Mouse (Mus musculus) CH12.LX (cell line): Measurements from ENCODE around the gene Zbed4. TPM values are rescaled to one million over a fixed set of nuclear protein-coding genes. Genes with fewer than 3 reads are reported as not detected.
"Not testable (repeated sequence)": the region's sequence is repeated elsewhere in the genome, so short reads cannot be mapped to it uniquely, and the experiment has no call there.

Experiments used
- DNase-seq: peaks from one replicate; pipeline ENCODE4 v3.0.0-alpha.2; 2013; ENCODE audit errors: extremely low read depth
- H3K27ac ChIP-seq: 2 replicates; pipeline ENCODE4 v1.5.1; 2012; ENCODE audit warnings: low read depth, mild to moderate bottlenecking, control low read depth, moderate library complexity; ENCODE audit not compliant: insufficient read depth
- H3K27me3 ChIP-seq: replicated peaks from 2 replicates; pipeline ENCODE3; 2012; ENCODE audit warnings: inconsistent platforms
- H3K36me3 ChIP-seq, 2 experiments: replicated peaks in 1 of 2; 2 replicates each; pipeline versions ENCODE3 to v1.6.1; 2012; ENCODE audit warnings: inconsistent platforms in 1 of 2, low read length in 1 of 2, mild to moderate bottlenecking in 1 of 2, mixed read lengths in 1 of 2, moderate library complexity in 1 of 2; ENCODE audit not compliant: control insufficient read depth in 1 of 2, insufficient read depth in 1 of 2
- H3K4me1 ChIP-seq, 2 experiments: 2 replicates each; pipeline ENCODE4 v1.6.1; 2012; ENCODE audit warnings: inconsistent platforms in 1 of 2, moderate library complexity in 1 of 2; ENCODE audit not compliant: insufficient read depth in 2 of 2, control insufficient read depth in 1 of 2
- H3K4me2 ChIP-seq: 2 replicates; pipeline ENCODE4 v1.6.1; 2012; ENCODE audit warnings: low read depth, mild to moderate bottlenecking, control low read depth; ENCODE audit not compliant: poor library complexity, insufficient read depth, severe bottlenecking
- H3K4me3 ChIP-seq, 3 experiments: fragments of 150-350 bp in 1 of 3; sonication (generic) in 1 of 3; replicated peaks in 1 of 3; 2 replicates each; pipeline versions ENCODE3 to v1.5.1; 2011 to 2012; ENCODE audit warnings: low read depth in 2 of 3, low read length in 2 of 3, mild to moderate bottlenecking in 2 of 3, moderate library complexity in 2 of 3, control low read depth in 1 of 3, improper control_type of control experiment in 1 of 3, inconsistent platforms in 1 of 3, mixed read lengths in 1 of 3; ENCODE audit not compliant: poor library complexity in 1 of 3
- H3K79me2 ChIP-seq: replicated peaks from 2 replicates; pipeline ENCODE4 v1.6.1; 2012; ENCODE audit warnings: mild to moderate bottlenecking, moderate library complexity; ENCODE audit not compliant: control insufficient read depth, poor library complexity, insufficient read depth, severe bottlenecking; ENCODE audit errors: extremely low read depth
- H3K9ac ChIP-seq: 2 replicates; pipeline ENCODE4 v1.6.1; 2012; ENCODE audit warnings: low read depth, mild to moderate bottlenecking, control low read depth, moderate library complexity; ENCODE audit not compliant: insufficient read depth
- H3K9me3 ChIP-seq: replicated peaks from 2 replicates; pipeline ENCODE3; 2012; ENCODE audit warnings: low read length, inconsistent platforms, mixed read lengths
- CHD1 ChIP-seq: IDR thresholded peaks from 2 replicates; pipeline ENCODE4 v1.6.1; 2012; ENCODE audit warnings: low read depth, low read length, improper control_type of control experiment, inconsistent platforms
- CHD2 ChIP-seq: IDR thresholded peaks from 2 replicates; pipeline ENCODE4 v1.6.1; 2011; ENCODE audit warnings: low read length, improper control_type of control experiment
- CTCF ChIP-seq, 2 experiments: IDR thresholded peaks in 1 of 2; conservative IDR thresholded peaks in 1 of 2; 2 replicates each; pipeline ENCODE4 v1.5.1; 2011 to 2012; ENCODE audit warnings: low read depth in 2 of 2, low read length in 2 of 2, improper control_type of control experiment in 1 of 2, inconsistent platforms in 1 of 2, mild to moderate bottlenecking in 1 of 2, moderate library complexity in 1 of 2
- E2F4 ChIP-seq: IDR thresholded peaks from 2 replicates; pipeline ENCODE4 v1.6.1; 2011; ENCODE audit warnings: low read depth, low read length, improper control_type of control experiment; ENCODE audit not compliant: insufficient replicate concordance
- ETS1 ChIP-seq: conservative IDR thresholded peaks from 2 replicates; pipeline ENCODE4 v1.6.1; 2012; ENCODE audit warnings: low read depth, mild to moderate bottlenecking, inconsistent platforms, low read length, improper control_type of control experiment, moderate library complexity
- HCFC1 ChIP-seq: IDR thresholded peaks from 2 replicates; pipeline ENCODE4 v1.6.1; 2012; ENCODE audit warnings: low read depth, mild to moderate bottlenecking, inconsistent platforms, low read length, improper control_type of control experiment
- IRF4 ChIP-seq: IDR thresholded peaks from 2 replicates; pipeline ENCODE4 v1.6.1; 2014; ENCODE audit warnings: low read depth, mild to moderate bottlenecking, inconsistent platforms, low read length, improper control_type of control experiment
- KAT2A ChIP-seq: IDR thresholded peaks from 2 replicates; pipeline ENCODE4 v1.6.1; 2012; ENCODE audit warnings: low read length, improper control_type of control experiment, inconsistent platforms; ENCODE audit not compliant: insufficient replicate concordance
- MAFK ChIP-seq: IDR thresholded peaks from 2 replicates; pipeline ENCODE4 v1.6.1; 2011; ENCODE audit warnings: low read length, improper control_type of control experiment; ENCODE audit not compliant: insufficient replicate concordance
- MAX ChIP-seq: IDR thresholded peaks from 2 replicates; pipeline ENCODE4 v1.6.1; 2011; ENCODE audit warnings: low read length, improper control_type of control experiment
- MAZ ChIP-seq: IDR thresholded peaks from 2 replicates; pipeline ENCODE4 v1.6.1; 2012; ENCODE audit warnings: low read depth, mild to moderate bottlenecking, inconsistent platforms, low read length, improper control_type of control experiment, moderate library complexity
- MEF2A ChIP-seq: IDR thresholded peaks from 2 replicates; pipeline ENCODE4 v1.6.1; 2014; ENCODE audit warnings: low read depth, mild to moderate bottlenecking, inconsistent platforms, low read length, improper control_type of control experiment, borderline replicate concordance
- NELFE ChIP-seq: IDR thresholded peaks from 2 replicates; pipeline ENCODE4 v1.6.1; 2011; ENCODE audit warnings: low read depth, low read length, improper control_type of control experiment
- NRF1 ChIP-seq: IDR thresholded peaks from 2 replicates; pipeline ENCODE4 v1.6.1; 2014; ENCODE audit warnings: low read depth, mild to moderate bottlenecking, inconsistent platforms, low read length, improper control_type of control experiment, moderate library complexity
- PAX5 ChIP-seq: IDR thresholded peaks from 2 replicates; pipeline ENCODE4 v1.6.1; 2012; ENCODE audit warnings: low read length, inconsistent platforms, mixed read lengths
- SIN3A ChIP-seq: IDR thresholded peaks from 2 replicates; pipeline ENCODE4 v1.6.1; 2012; ENCODE audit warnings: low read length, improper control_type of control experiment, inconsistent platforms
- SMC3 ChIP-seq: IDR thresholded peaks from 2 replicates; pipeline ENCODE4 v1.6.1; 2011; ENCODE audit warnings: low read depth, low read length, improper control_type of control experiment
- UBTF ChIP-seq: IDR thresholded peaks from 2 replicates; pipeline ENCODE4 v1.6.1; 2012; ENCODE audit warnings: low read depth, mild to moderate bottlenecking, inconsistent platforms, low read length, improper control_type of control experiment, moderate library complexity
- USF2 ChIP-seq: conservative IDR thresholded peaks from 2 replicates; pipeline ENCODE4 v1.6.1; 2011; ENCODE audit warnings: low read depth, low read length, improper control_type of control experiment
- dilution Hi-C: fragments of 300-500 bp; cut with MboI; formaldehyde crosslinking; loops from 2 replicates; pipeline ENCODE4 v1.14.3; 2020; ENCODE audit warnings: low sequenced_read_pairs; ENCODE audit not compliant: extremely low pct_unique_long_range_greater_than_20kb, extremely low pct_ligation_motif_present
- in situ Hi-C: fragments of 300-500 bp; cut with MboI; formaldehyde crosslinking; loops from 3 replicates; pipeline ENCODE4 v1.14.3; 2019; ENCODE audit warnings: low sequenced_read_pairs, low pct_ligation_motif_present, low pct_unique_long_range_greater_than_20kb, mixed read lengths
- polyA plus RNA-seq: library from polyadenylated mRNA; unstranded; fragments of >175 nt; gene quantifications from 2 replicates; pipeline ENCODE4 v1.2.1, GENCODE M21; 2012; ENCODE audit warnings: low read depth; ENCODE audit not compliant: insufficient read length
- total RNA-seq, 2 experiments: library from RNA; depleted of rRNA; stranded (reverse); fragments of 300-350 nt in 1 of 2; fragments of >200 nt in 1 of 2; gene quantifications; 2 replicates each; pipeline ENCODE4 v1.2.3; 2012 to 2014

Zbed4 gene
- total and polyA plus RNA-seq, 3 experiments: 11.0 to 16.7 (median 13.8) TPM

DNA sequence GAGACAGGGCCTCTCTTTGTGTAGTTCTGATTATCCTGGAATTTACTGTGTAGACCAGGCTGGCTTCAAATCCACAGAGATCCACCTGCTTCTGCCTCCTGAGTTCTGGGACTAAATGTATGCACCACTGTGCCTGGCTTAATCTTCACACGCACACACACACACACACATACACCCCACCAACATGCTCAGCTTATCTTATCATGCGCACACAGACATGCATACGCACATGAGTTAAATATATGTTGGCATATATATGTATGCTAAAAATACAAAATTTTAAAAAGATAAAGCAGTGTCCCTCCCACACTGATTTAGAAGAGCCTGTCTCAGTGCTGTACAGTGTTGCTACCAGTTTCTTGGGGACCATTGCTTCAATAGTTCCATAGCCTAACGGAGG is 10.1 kb downstream of the Zbed4 start:
- H3K4me2 ChIP-seq: no peak overlapping the region
- no peak overlapping the region for H3K4me3 ChIP-seq
- dilution Hi-C loops (no loop called here), in situ Hi-C loops (no loop called here)
- H3K27ac ChIP-seq: no peak overlapping the region
- no peak for DNase-seq
- peaks cover 14 to 70% of the 10 kb centered on the region in 2 experiments for H3K36me3 ChIP-seq
- H3K9ac ChIP-seq: no peak overlapping the region
- H3K4me1 ChIP-seq: peaks cover 0 to 25% of the 10 kb centered on the region in 2 experiments; a peak in 2 of 4 replicates
- no peak for TF ChIP-seq SMC3
- no peak for TF ChIP-seq MAX
- no peak for TF ChIP-seq HCFC1
- no peak for TF ChIP-seq UBTF
- TF ChIP-seq CHD2: no peak
- TF ChIP-seq PAX5: no peak
- TF ChIP-seq ETS1: no peak
- TF ChIP-seq NRF1: no peak
- TF ChIP-seq NELFE: no peak
- no peak for TF ChIP-seq IRF4
- TF ChIP-seq USF2: no peak
- no peak for TF ChIP-seq MAFK
- no peak for TF ChIP-seq CTCF (conservative IDR thresholded peaks at IDR 0.05 in 1 of 2, IDR thresholded peaks at IDR 0.05 in 1 of 2; ENCODE audit: low read depth in 2 of 2, low read length in 2 of 2)
- no peak for TF ChIP-seq CHD1
- TF ChIP-seq MAZ: no peak
- no peaks in the 10 kb centered on the region for H3K9me3 ChIP-seq
- H3K79me2 ChIP-seq: peaks cover 1% of the 10 kb centered on the region; the same call in 1 of the 2 replicates
- no peaks in the 10 kb centered on the region for H3K27me3 ChIP-seq

DNA sequence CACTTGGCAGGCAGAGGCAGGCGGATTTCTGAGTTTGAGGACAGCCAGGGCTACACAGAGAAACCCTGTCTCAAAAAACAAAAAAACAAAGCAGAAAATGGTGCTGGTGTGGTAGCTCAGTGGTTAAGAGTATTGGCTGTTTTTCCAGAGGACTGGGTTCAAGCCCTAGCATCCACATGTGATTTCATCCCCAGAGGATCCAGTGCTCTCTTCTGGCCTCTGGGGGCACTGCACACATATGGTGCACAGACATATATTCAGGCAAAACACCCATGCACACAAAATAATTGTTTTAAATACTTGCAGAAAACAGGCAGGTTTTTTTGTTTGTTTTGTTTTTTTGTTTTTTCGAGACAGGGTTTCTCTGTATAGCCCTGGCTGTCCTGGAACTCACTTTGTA is 14.7 kb downstream of the Zbed4 start:
- TF ChIP-seq CTCF (conservative IDR thresholded peaks at IDR 0.05 in 1 of 2, IDR thresholded peaks at IDR 0.05 in 1 of 2; ENCODE audit: low read depth in 2 of 2, low read length in 2 of 2): peak in 1 of 2 experiments; percentile 24; a peak in 2 of 4 replicates
- TF ChIP-seq, all 38 proteins: peak for 1; not testable (repeated sequence) for 37
- H3K27ac ChIP-seq, H3K4me3 ChIP-seq, H3K9me3 ChIP-seq, H3K9ac ChIP-seq, dilution Hi-C loops, H3K79me2 ChIP-seq, H3K4me1 ChIP-seq, H3K27me3 ChIP-seq, in situ Hi-C loops, H3K4me2 ChIP-seq: not testable (repeated sequence)
- DNase-seq: peak; percentile 16
- H3K36me3 ChIP-seq: peaks cover 0 to 58% of the 10 kb centered on the region in 2 experiments

DNA sequence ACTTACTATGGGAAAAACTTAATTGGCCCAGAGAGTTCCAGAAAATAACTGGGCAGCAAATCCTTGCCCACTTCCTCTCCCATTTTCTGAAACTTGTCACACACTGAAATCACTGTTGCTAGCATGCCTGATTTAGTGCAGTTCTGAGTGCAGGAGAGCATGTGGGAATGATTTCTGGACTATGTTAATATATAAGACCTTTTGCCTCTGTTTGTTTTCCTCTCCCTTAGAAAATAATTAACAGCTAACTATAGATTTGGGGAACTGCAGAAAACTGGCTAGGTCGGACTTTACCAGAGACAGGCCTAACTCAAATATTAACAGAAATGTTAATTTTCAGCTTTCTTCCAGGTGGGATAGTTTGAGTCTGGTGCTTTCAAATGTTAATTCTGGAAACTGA is 17.1 kb downstream of the Zbed4 start:
- no peaks in the 10 kb centered on the region for H3K4me1 ChIP-seq
- no peak overlapping the region for H3K4me3 ChIP-seq
- TF ChIP-seq SIN3A: no peak
- TF ChIP-seq E2F4: no peak
- TF ChIP-seq KAT2A: no peak
- no peak for TF ChIP-seq MEF2A
- H3K27ac ChIP-seq: no peak overlapping the region
- H3K9me3 ChIP-seq: no peaks in the 10 kb centered on the region
- no peaks in the 10 kb centered on the region; the same call in 1 of the 2 replicates for H3K79me2 ChIP-seq
- DNase-seq: no peak
- no peak overlapping the region for H3K9ac ChIP-seq
- dilution Hi-C loops (no loop called here), in situ Hi-C loops (no loop called here)
- no peaks in the 10 kb centered on the region for H3K27me3 ChIP-seq
- H3K4me2 ChIP-seq: no peak overlapping the region
- H3K36me3 ChIP-seq: peaks cover 0 to 55% of the 10 kb centered on the region in 2 experiments

DNA sequence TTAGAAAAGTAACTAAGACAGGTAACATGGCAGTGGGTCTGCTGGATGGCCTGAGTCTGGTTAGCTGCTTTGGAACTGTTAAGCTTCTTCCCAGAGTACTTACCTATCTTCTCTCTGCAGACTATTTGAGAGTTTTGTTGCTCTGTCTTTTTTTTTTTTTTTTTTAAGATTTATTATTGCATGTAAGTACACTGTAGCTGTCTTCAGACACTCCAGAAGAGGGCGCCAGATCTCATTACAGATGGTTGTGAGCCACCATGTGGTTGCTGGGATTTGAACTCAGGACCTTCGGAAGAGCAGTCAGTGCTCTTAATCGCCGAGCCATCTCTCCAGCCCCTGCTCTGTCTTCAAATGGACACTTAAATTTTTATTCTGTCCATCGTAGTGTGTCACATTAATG is 23.2 kb downstream of the Zbed4 start:
- H3K9me3 ChIP-seq, in situ Hi-C loops, H3K27ac ChIP-seq, H3K9ac ChIP-seq, H3K4me3 ChIP-seq, H3K27me3 ChIP-seq, DNase-seq, H3K4me1 ChIP-seq, dilution Hi-C loops, H3K79me2 ChIP-seq, H3K4me2 ChIP-seq: not testable (repeated sequence)
- peaks cover 0 to 66% of the 10 kb centered on the region in 2 experiments for H3K36me3 ChIP-seq
